Mouse (Mus musculus): Measurements from ENCODE around the gene Lrrc46. TPM values are rescaled to one million over a fixed set of nuclear protein-coding genes. Genes with fewer than 3 reads are reported as not detected.

Lrrc46 gene
- polyA plus RNA-seq, 1 experiment from 2014 or later = 3.0 TPM

- Histone ChIP-seq H3K9ac (no peak overlapping the region), H3K4me3 (no peak overlapping the region), H3K36me3 (ENCODE audit: poor library complexity, severe bottlenecking) (peaks cover 45% of the 10 kb centered on the region), H3K9me3 (replicated peaks) (no peaks in the 10 kb centered on the region), H3K4me1 (peaks cover 17% of the 10 kb centered on the region), H3K4me2 (no peak overlapping the region), H3K27me3 (no peaks in the 10 kb centered on the region), H3K27ac (no peak overlapping the region)
- no peak for ATAC-seq
- 78% methylated on average over 7 of the region's 7 CpGs for WGBS
These were observed 4.7 kb upstream of the Lrrc46 start for GRCm38 (mm10) chr11:97045861-97046260.

- no peak overlapping the region for H3K9ac ChIP-seq
- no peak for ATAC-seq
- 94% methylated on average over 8 of the region's 8 CpGs for WGBS
- H3K9me3 ChIP-seq (replicated peaks) = no peaks in the 10 kb centered on the region
- H3K27me3 ChIP-seq = no peaks in the 10 kb centered on the region
- H3K36me3 ChIP-seq (ENCODE audit: poor library complexity, severe bottlenecking) = peaks cover 45% of the 10 kb centered on the region
- no peak overlapping the region for H3K4me3 ChIP-seq
- peaks cover 11% of the 10 kb centered on the region for H3K4me1 ChIP-seq
- no peak overlapping the region for H3K4me2 ChIP-seq
- H3K27ac ChIP-seq = no peak overlapping the region
These were observed 3.7 kb upstream of the Lrrc46 start for GRCm38 (mm10) chr11:97044902-97045301.

- Histone ChIP-seq H3K4me1 (peaks cover 11% of the 10 kb centered on the region), H3K36me3 (ENCODE audit: poor library complexity, severe bottlenecking) (peaks cover 16% of the 10 kb centered on the region), H3K9ac (peak overlapping the region; percentile 55; the same call in 1 of the 2 replicates), H3K9me3 (replicated peaks) (no peaks in the 10 kb centered on the region), H3K4me3 (peak overlapping the region; percentile 70), H3K27ac (no peak overlapping the region), H3K27me3 (no peaks in the 10 kb centered on the region), H3K4me2 (peak overlapping the region; percentile 75)
- 48% methylated on average over 12 of the region's 12 CpGs for WGBS
- ATAC-seq = 0 out of 2 replicates have a peak, but pooled peaks have one; percentile 34
These were observed 746 bp downstream of the Lrrc46 start for GRCm38 (mm10) chr11:97040301-97041021.

- Histone ChIP-seq H3K27me3 (no peaks in the 10 kb centered on the region), H3K4me1 (peaks cover 11% of the 10 kb centered on the region), H3K4me2 (no peak overlapping the region), H3K27ac (no peak overlapping the region), H3K9ac (no peak overlapping the region; the same call in 1 of the 2 replicates), H3K4me3 (no peak overlapping the region), H3K9me3 (replicated peaks) (no peaks in the 10 kb centered on the region), H3K36me3 (ENCODE audit: poor library complexity, severe bottlenecking) (peaks cover 2% of the 10 kb centered on the region; the same call in 1 of the 2 replicates)
- no peak for ATAC-seq
- WGBS = 71% methylated on average over 7 of the region's 7 CpGs
These were observed 2.3 kb downstream of the Lrrc46 start for GRCm38 (mm10) chr11:97038881-97039280.

- H3K9ac ChIP-seq = 0 out of 2 replicates have a peak overlapping the region, but pooled peaks have one; percentile 16
- H3K36me3 ChIP-seq (ENCODE audit: poor library complexity, severe bottlenecking) = peaks cover 2% of the 10 kb centered on the region; the same call in 1 of the 2 replicates
- no peaks in the 10 kb centered on the region for H3K9me3 ChIP-seq (replicated peaks)
- no peaks in the 10 kb centered on the region for H3K27me3 ChIP-seq
- no peak overlapping the region for H3K4me2 ChIP-seq
- peaks cover 3% of the 10 kb centered on the region for H3K4me1 ChIP-seq
- H3K4me3 ChIP-seq = no peak overlapping the region
- ATAC-seq = no peak
- no peak overlapping the region for H3K27ac ChIP-seq
- WGBS = 82% methylated on average over 5 of the region's 5 CpGs
These were observed 5.1 kb downstream of the Lrrc46 start for GRCm38 (mm10) chr11:97036141-97036540.

- H3K36me3 ChIP-seq (ENCODE audit: poor library complexity, severe bottlenecking) = peaks cover 2% of the 10 kb centered on the region; the same call in 1 of the 2 replicates
- no peak overlapping the region for H3K9ac ChIP-seq
- H3K9me3 ChIP-seq (replicated peaks) = no peaks in the 10 kb centered on the region
- peaks cover 15% of the 10 kb centered on the region for H3K4me1 ChIP-seq
- no peak overlapping the region for H3K4me2 ChIP-seq
- 84% methylated on average over 4 of the region's 4 CpGs for WGBS
- H3K27ac ChIP-seq = no peak overlapping the region
- no peak overlapping the region for H3K4me3 ChIP-seq
- no peak for ATAC-seq
- H3K27me3 ChIP-seq = no peaks in the 10 kb centered on the region
These were observed 7.4 kb downstream of the Lrrc46 start for GRCm38 (mm10) chr11:97033781-97034180.

- no peak overlapping the region for H3K4me3 ChIP-seq
- no peak for ATAC-seq
- no peak overlapping the region for H3K4me2 ChIP-seq
- H3K27me3 ChIP-seq = no peaks in the 10 kb centered on the region
- no peaks in the 10 kb centered on the region for H3K9me3 ChIP-seq (replicated peaks)
- no peak overlapping the region for H3K27ac ChIP-seq
- 96% methylated on average over 4 of the region's 4 CpGs for WGBS
- peaks cover 2% of the 10 kb centered on the region; the same call in 1 of the 2 replicates for H3K36me3 ChIP-seq (ENCODE audit: poor library complexity, severe bottlenecking)
- peaks cover 15% of the 10 kb centered on the region for H3K4me1 ChIP-seq
- no peak overlapping the region for H3K9ac ChIP-seq
These were observed 8.7 kb downstream of the Lrrc46 start for GRCm38 (mm10) chr11:97032499-97032898.

- Histone ChIP-seq H3K27ac (no peak overlapping the region), H3K36me3 (ENCODE audit: poor library complexity, severe bottlenecking) (peaks cover 2% of the 10 kb centered on the region; the same call in 1 of the 2 replicates), H3K9me3 (replicated peaks) (no peaks in the 10 kb centered on the region), H3K4me2 (no peak overlapping the region), H3K4me3 (no peak overlapping the region), H3K4me1 (peaks cover 15% of the 10 kb centered on the region), H3K27me3 (no peaks in the 10 kb centered on the region), H3K9ac (no peak overlapping the region)
- no peak for ATAC-seq
- WGBS = 78% methylated on average over 12 of the region's 12 CpGs
These were observed 9.2 kb downstream of the Lrrc46 start for GRCm38 (mm10) chr11:97031977-97032376.

GRCm38 (mm10) chr11:97030426-97030825, 10.8 kb downstream of the Lrrc46 start:
- peaks cover 2% of the 10 kb centered on the region; the same call in 1 of the 2 replicates for H3K36me3 ChIP-seq (ENCODE audit: poor library complexity, severe bottlenecking)
- peak overlapping the region; percentile 77 for H3K9ac ChIP-seq
- peak overlapping the region; percentile 57; the same call in 1 of the 2 replicates for H3K27ac ChIP-seq
- ATAC-seq = no peak
- H3K4me1 ChIP-seq = peaks cover 21% of the 10 kb centered on the region
- peak overlapping the region; percentile 72 for H3K4me2 ChIP-seq
- 18% methylated on average over 15 of the region's 15 CpGs for WGBS
- H3K4me3 ChIP-seq = peak overlapping the region; percentile 65
- H3K27me3 ChIP-seq = peaks cover 3% of the 10 kb centered on the region
- H3K9me3 ChIP-seq (replicated peaks) = no peaks in the 10 kb centered on the region

GRCm38 (mm10) chr11:97029686-97030417, 11.4 kb downstream of the Lrrc46 start, which contains the start of gene Scrn2:
Scrn2 (plus strand) TSS chr11:97029938.
- peak; percentile 78 for ATAC-seq
- peak within 1 kb of the TSS; percentile 57 for H3K27ac ChIP-seq
- peaks cover 9% of the 10 kb centered on the region for H3K27me3 ChIP-seq
- peaks cover 2% of the 10 kb centered on the region; the same call in 1 of the 2 replicates for H3K36me3 ChIP-seq (ENCODE audit: poor library complexity, severe bottlenecking)
- H3K4me2 ChIP-seq = peak within 1 kb of the TSS; percentile 72
- peaks cover 21% of the 10 kb centered on the region for H3K4me1 ChIP-seq
- no peaks in the 10 kb centered on the region for H3K9me3 ChIP-seq (replicated peaks)
- peak within 1 kb of the TSS; percentile 77 for H3K9ac ChIP-seq
- H3K4me3 ChIP-seq = peak within 1 kb of the TSS; percentile 65
- under 1% methylated on average over 25 of the region's 25 CpGs for WGBS

- Histone ChIP-seq H3K27me3 (peaks cover 49% of the 10 kb centered on the region), H3K9me3 (replicated peaks) (no peaks in the 10 kb centered on the region), H3K27ac (no peak overlapping the region), H3K9ac (peak overlapping the region; percentile 43), H3K4me1 (peaks cover 33% of the 10 kb centered on the region), H3K36me3 (ENCODE audit: poor library complexity, severe bottlenecking) (no peaks in the 10 kb centered on the region), H3K4me2 (peak overlapping the region; percentile 50), H3K4me3 (peak overlapping the region; percentile 19)
- 1% methylated on average over 17 of the region's 17 CpGs for WGBS
- peak; percentile 37; the same call in 1 of the 2 replicates for ATAC-seq
These were observed 15.4 kb downstream of the Lrrc46 start for GRCm38 (mm10) chr11:97025721-97026344.
